Mouse (Mus musculus): ENCODE data around the gene Ndufa13. TPM values are rescaled to one million over a fixed set of nuclear protein-coding genes. Genes with fewer than 3 reads are reported as not detected.

The Ndufa13 gene
- polyA plus RNA-seq, 1 experiment from 2014 or later: 178 TPM

GRCm38 (mm10) chr8:69861251-69861650 is 41.1 kb downstream of the Ndufa13 start:
- Histone ChIP-seq H3K4me2 (replicated peaks) (no peak overlapping the region), H3K4me1 (no peaks in the 10 kb centered on the region), H3K27me3 (no peaks in the 10 kb centered on the region), H3K27ac (replicated peaks) (no peak overlapping the region), H3K9me3 (replicated peaks) (no peaks in the 10 kb centered on the region), H3K4me3 (replicated peaks) (no peak overlapping the region), H3K36me3 (no peaks in the 10 kb centered on the region), H3K9ac (no peak overlapping the region)
- no peak for ATAC-seq (ENCODE audit: insufficient number of reproducible peaks, low FRiP score, low TSS enrichment, low read depth)
- WGBS: 57% methylated on average over 2 of the region's 2 CpGs

- Histone ChIP-seq H3K4me3 (replicated peaks) (no peak overlapping the region), H3K27ac (replicated peaks) (no peak overlapping the region), H3K36me3 (no peaks in the 10 kb centered on the region), H3K27me3 (no peaks in the 10 kb centered on the region), H3K4me1 (no peaks in the 10 kb centered on the region), H3K9me3 (replicated peaks) (no peaks in the 10 kb centered on the region), H3K9ac (no peak overlapping the region), H3K4me2 (replicated peaks) (no peak overlapping the region)
- 60% methylated on average over 4 of the region's 4 CpGs for WGBS
- no peak for ATAC-seq (ENCODE audit: insufficient number of reproducible peaks, low FRiP score, low TSS enrichment, low read depth)
These were observed 41.6 kb downstream of the Ndufa13 start for GRCm38 (mm10) chr8:69860807-69861206.

- Histone ChIP-seq H3K9me3 (replicated peaks) (no peaks in the 10 kb centered on the region), H3K36me3 (no peaks in the 10 kb centered on the region), H3K4me3 (replicated peaks) (no peak overlapping the region), H3K4me2 (replicated peaks) (no peak overlapping the region), H3K27ac (replicated peaks) (no peak overlapping the region), H3K4me1 (no peaks in the 10 kb centered on the region), H3K9ac (no peak overlapping the region), H3K27me3 (no peaks in the 10 kb centered on the region)
- 91% methylated on average over 10 of the region's 10 CpGs for WGBS
- no peak for ATAC-seq (ENCODE audit: insufficient number of reproducible peaks, low FRiP score, low TSS enrichment, low read depth)
These were observed 48.5 kb downstream of the Ndufa13 start for GRCm38 (mm10) chr8:69853869-69854268.

GRCm38 (mm10) chr8:69850926-69851506 is 51.3 kb downstream of the Ndufa13 start:
- H3K4me3 ChIP-seq (replicated peaks): no peak overlapping the region
- no peak for ATAC-seq (ENCODE audit: insufficient number of reproducible peaks, low FRiP score, low TSS enrichment, low read depth)
- H3K36me3 ChIP-seq: no peaks in the 10 kb centered on the region
- H3K4me1 ChIP-seq: no peaks in the 10 kb centered on the region
- H3K9me3 ChIP-seq (replicated peaks): no peaks in the 10 kb centered on the region
- WGBS: 78% methylated on average over 7 of the region's 7 CpGs
- no peak overlapping the region for H3K27ac ChIP-seq (replicated peaks)
- no peak overlapping the region for H3K4me2 ChIP-seq (replicated peaks)
- no peak overlapping the region for H3K9ac ChIP-seq
- H3K27me3 ChIP-seq: no peaks in the 10 kb centered on the region

- Histone ChIP-seq H3K9ac (no peak overlapping the region), H3K4me3 (replicated peaks) (no peak overlapping the region), H3K27ac (replicated peaks) (no peak overlapping the region), H3K36me3 (no peaks in the 10 kb centered on the region), H3K27me3 (no peaks in the 10 kb centered on the region), H3K4me2 (replicated peaks) (no peak overlapping the region), H3K4me1 (no peaks in the 10 kb centered on the region), H3K9me3 (replicated peaks) (no peaks in the 10 kb centered on the region)
- 41% methylated on average over 3 of the region's 3 CpGs for WGBS
- ATAC-seq (ENCODE audit: insufficient number of reproducible peaks, low FRiP score, low TSS enrichment, low read depth): no peak
These were observed 52.5 kb downstream of the Ndufa13 start for GRCm38 (mm10) chr8:69849899-69850298.

GRCm38 (mm10) chr8:69848951-69849350 is 53.4 kb downstream of the Ndufa13 start:
- no peak overlapping the region for H3K4me3 ChIP-seq (replicated peaks)
- no peaks in the 10 kb centered on the region for H3K27me3 ChIP-seq
- no peak overlapping the region for H3K27ac ChIP-seq (replicated peaks)
- no peaks in the 10 kb centered on the region for H3K36me3 ChIP-seq
- H3K4me2 ChIP-seq (replicated peaks): no peak overlapping the region
- 61% methylated on average over 8 of the region's 8 CpGs for WGBS
- ATAC-seq (ENCODE audit: insufficient number of reproducible peaks, low FRiP score, low TSS enrichment, low read depth): peak; percentile 52; the same call in 1 of the 2 replicates
- no peak overlapping the region for H3K9ac ChIP-seq
- H3K4me1 ChIP-seq: no peaks in the 10 kb centered on the region
- H3K9me3 ChIP-seq (replicated peaks): no peaks in the 10 kb centered on the region

GRCm38 (mm10) chr8:69847167-69848065 is 54.9 kb downstream of the Ndufa13 start:
- no peak for ATAC-seq (ENCODE audit: insufficient number of reproducible peaks, low FRiP score, low TSS enrichment, low read depth)
- Histone ChIP-seq H3K4me1 (no peaks in the 10 kb centered on the region), H3K4me3 (replicated peaks) (no peak overlapping the region), H3K27me3 (no peaks in the 10 kb centered on the region), H3K4me2 (replicated peaks) (no peak overlapping the region), H3K9ac (no peak overlapping the region), H3K36me3 (no peaks in the 10 kb centered on the region), H3K27ac (replicated peaks) (no peak overlapping the region), H3K9me3 (replicated peaks) (no peaks in the 10 kb centered on the region)
- 67% methylated on average over 3 of the region's 3 CpGs for WGBS

Other genes starting within 250 kb of the Ndufa13 start
- 2.1 and 2.6 TPM in 2 replicates for gene Zfp964, start 248.1 kb downstream of the Ndufa13 start, polyA plus RNA-seq (2015; fragmentation: Nextera tagmentation; extraction: Ambion mirVana)
- gene Zfp869, start 191.8 kb downstream of the Ndufa13 start, polyA plus RNA-seq (2015; fragmentation: Nextera tagmentation; extraction: Ambion mirVana): 28.4 and 28.6 TPM in 2 replicates
- 6.6 and 7.0 TPM in 2 replicates for gene Zfp963, start 152.6 kb downstream of the Ndufa13 start, polyA plus RNA-seq (2015; fragmentation: Nextera tagmentation; extraction: Ambion mirVana)
- 0.84 TPM in 1 of 2 replicates, not detected in the other for gene Gm20422, start 127.7 kb downstream of the Ndufa13 start, polyA plus RNA-seq (2015; fragmentation: Nextera tagmentation; extraction: Ambion mirVana)
- gene Atp13a1, start 111.4 kb downstream of the Ndufa13 start, polyA plus RNA-seq (2015; fragmentation: Nextera tagmentation; extraction: Ambion mirVana): 46.5 and 51.9 TPM in 2 replicates
- 28.2 and 30.6 TPM in 2 replicates for gene Zfp866, start 111.4 kb downstream of the Ndufa13 start, polyA plus RNA-seq (2015; fragmentation: Nextera tagmentation; extraction: Ambion mirVana)
- 9.4 and 9.5 TPM in 2 replicates for gene Gmip, start 93.9 kb downstream of the Ndufa13 start, polyA plus RNA-seq (2015; fragmentation: Nextera tagmentation; extraction: Ambion mirVana)
- 0.33 and 0.54 TPM in 2 replicates for gene Lpar2, start 80.1 kb downstream of the Ndufa13 start, polyA plus RNA-seq (2015; fragmentation: Nextera tagmentation; extraction: Ambion mirVana)
- gene Pbx4, start 70.1 kb downstream of the Ndufa13 start, polyA plus RNA-seq (2015; fragmentation: Nextera tagmentation; extraction: Ambion mirVana): 9.6 and 19.4 TPM in 2 replicates
- 1.1 and 1.2 TPM in 2 replicates for gene Cilp2, start 14.9 kb downstream of the Ndufa13 start, polyA plus RNA-seq (2015; fragmentation: Nextera tagmentation; extraction: Ambion mirVana)
- gene Tssk6, start 374 bp downstream of the Ndufa13 start, polyA plus RNA-seq (2015; fragmentation: Nextera tagmentation; extraction: Ambion mirVana): 3.6 and 4.0 TPM in 2 replicates
- 4.0 and 5.3 TPM in 2 replicates for gene Yjefn3, start 154 bp upstream of the Ndufa13 start, polyA plus RNA-seq (2015; fragmentation: Nextera tagmentation; extraction: Ambion mirVana)
- gene Gatad2a, start 93.8 kb upstream of the Ndufa13 start, polyA plus RNA-seq (2015; fragmentation: Nextera tagmentation; extraction: Ambion mirVana): 43.6 and 49.8 TPM in 2 replicates
- gene Mau2, start 140.2 kb upstream of the Ndufa13 start, polyA plus RNA-seq (2015; fragmentation: Nextera tagmentation; extraction: Ambion mirVana): 52.7 and 61.3 TPM in 2 replicates
- 44.3 and 45.1 TPM in 2 replicates for gene Sugp1, start 140.3 kb upstream of the Ndufa13 start, polyA plus RNA-seq (2015; fragmentation: Nextera tagmentation; extraction: Ambion mirVana)
- 1.4 and 2.1 TPM in 2 replicates for gene Tm6sf2, start 170.4 kb upstream of the Ndufa13 start, polyA plus RNA-seq (2015; fragmentation: Nextera tagmentation; extraction: Ambion mirVana)
- gene Hapln4, start 180.9 kb upstream of the Ndufa13 start, polyA plus RNA-seq (2015; fragmentation: Nextera tagmentation; extraction: Ambion mirVana): 0.43 and 0.56 TPM in 2 replicates
- gene Ncan, start 218.3 kb upstream of the Ndufa13 start, polyA plus RNA-seq (2015; fragmentation: Nextera tagmentation; extraction: Ambion mirVana): 0.79 and 1.5 TPM in 2 replicates
- gene Nr2c2ap, start 228.8 kb upstream of the Ndufa13 start, polyA plus RNA-seq (2015; fragmentation: Nextera tagmentation; extraction: Ambion mirVana): 33.0 and 33.3 TPM in 2 replicates
- 18.9 and 22.2 TPM in 2 replicates for gene Rfxank, start 236.6 kb upstream of the Ndufa13 start, polyA plus RNA-seq (2015; fragmentation: Nextera tagmentation; extraction: Ambion mirVana)
- gene Borcs8, start 236.9 kb upstream of the Ndufa13 start, polyA plus RNA-seq (2015; fragmentation: Nextera tagmentation; extraction: Ambion mirVana): 55.3 and 65.4 TPM in 2 replicates
- gene Mef2b, start 237.2 kb upstream of the Ndufa13 start, polyA plus RNA-seq (2015; fragmentation: Nextera tagmentation; extraction: Ambion mirVana): 9.1 and 12.4 TPM in 2 replicates

All from embryonic facial prominence, embryonic 15.5 days (tissue).